ENCODE assay signal across 29 mouse cellular contexts in genomic region chr12:28365304-28365703, GRCm38 (mm10).
DNase-seq lines count a peak whose midpoint lies in the region; ATAC-seq and TF ChIP-seq lines count a peak whose summit lies in the region.
"Had no signal": no experiment of that assay in that cellular context is flagged by ENCODE, and none has a peak within 500 bp of the region (broad histone marks: within the 10 kb centered on the region; RNA-seq: fewer than 3 reads in every experiment).

No protein-coding gene starts in this region.

- H3K4me2 ChIP-seq in limb, embryonic 13.5 days (replicated peaks), result no peak overlapping the region
- no peak overlapping the region for H3K4me2 ChIP-seq in stomach, embryonic 15.5 days
- no peak overlapping the region for H3K4me2 ChIP-seq in stomach, postnatal 0 days (replicated peaks; ENCODE audit: low read depth)
- H3K4me2 ChIP-seq in embryonic facial prominence, embryonic 13.5 days, result no peak overlapping the region
- H3K4me2 ChIP-seq: hindbrain, embryonic 15.5 days; liver, embryonic 13.5 days; midbrain, embryonic 15.5 days had no signal

- H3K27ac ChIP-seq in limb, embryonic 13.5 days, result no peak overlapping the region
- no peak overlapping the region for H3K27ac ChIP-seq in limb, embryonic 10.5 days
- H3K27ac ChIP-seq in stomach, embryonic 15.5 days, result 0 out of 2 replicates have a peak overlapping the region, but pooled peaks have one; percentile 4
- H3K27ac ChIP-seq in stomach, postnatal 0 days (replicated peaks), result no peak overlapping the region
- 0 out of 2 replicates have a peak overlapping the region, but pooled peaks have one; percentile 39 for H3K27ac ChIP-seq in embryonic facial prominence, embryonic 13.5 days
- H3K27ac ChIP-seq in heart, embryonic 10.5 days, result no peak overlapping the region
- H3K27ac ChIP-seq: gastrocnemius, adult 2 months; heart, adult 2 months; hindbrain, embryonic 10.5 days; hindbrain, embryonic 15.5 days; liver, embryonic 13.5 days; midbrain, embryonic 10.5 days; midbrain, embryonic 15.5 days had no signal

- H3K27me3 ChIP-seq in limb, embryonic 13.5 days, result no peaks in the 10 kb centered on the region
- H3K27me3 ChIP-seq in limb, embryonic 10.5 days (ENCODE audit: low read depth, poor library complexity, severe bottlenecking), result no peaks in the 10 kb centered on the region
- H3K27me3 ChIP-seq in stomach, embryonic 15.5 days (replicated peaks), result no peaks in the 10 kb centered on the region
- no peaks in the 10 kb centered on the region for H3K27me3 ChIP-seq in stomach, postnatal 0 days (ENCODE audit: control insufficient read depth, insufficient read depth, low read length)
- H3K27me3 ChIP-seq in embryonic facial prominence, embryonic 13.5 days, result no peaks in the 10 kb centered on the region
- H3K27me3 ChIP-seq in heart, embryonic 10.5 days (ENCODE audit: insufficient read depth, poor library complexity, severe bottlenecking), result no peaks in the 10 kb centered on the region
- H3K27me3 ChIP-seq: hindbrain, embryonic 15.5 days; liver, embryonic 13.5 days; midbrain, embryonic 15.5 days had no signal

- H3K4me3 ChIP-seq in limb, embryonic 13.5 days, result no peak overlapping the region
- H3K4me3 ChIP-seq in limb, embryonic 10.5 days, result no peak overlapping the region
- H3K4me3 ChIP-seq in stomach, embryonic 15.5 days (replicated peaks), result no peak overlapping the region
- H3K4me3 ChIP-seq in stomach, postnatal 0 days (ENCODE audit: low read depth, low read length), result no peak overlapping the region
- H3K4me3 ChIP-seq in embryonic facial prominence, embryonic 13.5 days, result no peak overlapping the region
- H3K4me3 ChIP-seq in heart, embryonic 10.5 days, result no peak overlapping the region
- H3K4me3 ChIP-seq: gastrocnemius, adult 2 months; heart, adult 2 months; hindbrain, embryonic 10.5 days; hindbrain, embryonic 15.5 days; liver, embryonic 13.5 days; midbrain, embryonic 10.5 days; midbrain, embryonic 15.5 days had no signal

- DNase-seq in limb, embryonic 10.5 days (ENCODE audit: low spot score), result no peak
- DNase-seq in stomach, postnatal 0 days (ENCODE audit: low spot score), result no peak
- no peak for DNase-seq in heart, embryonic 10.5 days (ENCODE audit: low spot score)
- DNase-seq: adrenal gland, adult 2 months; adrenal gland, postnatal 36 days; B cell, adult 2 months; cerebellum, adult 18-20 months; cerebellum, postnatal 25 days; gastrocnemius, adult 2 months; heart, adult 2 months; heart, postnatal 14 days; kidney, adult 11 months; kidney, postnatal 25 days; liver, embryonic 13.5 days; lung, adult 2 months; right cerebral cortex, adult 18-20 months; spleen, adult 18-20 months; thymus, postnatal 4 days had no signal

- 40% methylated on average over 2 of the region's 2 CpGs for WGBS in limb, embryonic 13.5 days
- WGBS in limb, embryonic 10.5 days, result 65% methylated on average over 2 of the region's 2 CpGs
- WGBS in stomach, embryonic 15.5 days, result 36% methylated on average over 2 of the region's 2 CpGs
- WGBS in stomach, postnatal 0 days, result 53% methylated on average over 2 of the region's 2 CpGs
- WGBS in embryonic facial prominence, embryonic 13.5 days, result 28% methylated on average over 2 of the region's 2 CpGs
- WGBS in heart, embryonic 10.5 days, result 75% methylated on average over 2 of the region's 2 CpGs

- TF ChIP-seq EP300 in stomach, postnatal 0 days (optimal IDR thresholded peaks at IDR 0.05), result no peak

- no peak for TF ChIP-seq CTCF in stomach, postnatal 0 days (IDR thresholded peaks at IDR 0.05; ENCODE audit: low read depth)

- H3K9ac ChIP-seq in limb, embryonic 13.5 days, result no peak overlapping the region
- H3K9ac ChIP-seq in stomach, embryonic 15.5 days, result no peak overlapping the region
- no peak overlapping the region for H3K9ac ChIP-seq in stomach, postnatal 0 days (ENCODE audit: low read length)
- H3K9ac ChIP-seq in embryonic facial prominence, embryonic 13.5 days, result no peak overlapping the region
- H3K9ac ChIP-seq: hindbrain, embryonic 15.5 days; liver, embryonic 13.5 days; midbrain, embryonic 15.5 days had no signal

- peaks cover 22% of the 10 kb centered on the region for H3K4me1 ChIP-seq in limb, embryonic 13.5 days
- peaks cover 12% of the 10 kb centered on the region for H3K4me1 ChIP-seq in limb, embryonic 10.5 days
- H3K4me1 ChIP-seq in stomach, embryonic 15.5 days, result no peaks in the 10 kb centered on the region
- H3K4me1 ChIP-seq in stomach, postnatal 0 days (replicated peaks; ENCODE audit: control insufficient read depth, insufficient read depth), result no peaks in the 10 kb centered on the region
- peaks cover 15% of the 10 kb centered on the region for H3K4me1 ChIP-seq in embryonic facial prominence, embryonic 13.5 days
- no peaks in the 10 kb centered on the region for H3K4me1 ChIP-seq in heart, embryonic 10.5 days
- H3K4me1 ChIP-seq: hindbrain, embryonic 10.5 days; hindbrain, embryonic 15.5 days; liver, embryonic 13.5 days; midbrain, embryonic 10.5 days; midbrain, embryonic 15.5 days had no signal

- ATAC-seq in limb, embryonic 13.5 days (ENCODE audit: low FRiP score, low read depth), result peak; percentile 67; the same call in 1 of the 2 replicates
- ATAC-seq in stomach, embryonic 15.5 days (ENCODE audit: insufficient read depth, low FRiP score, low read depth), result no peak
- ATAC-seq in stomach, postnatal 0 days (ENCODE audit: low FRiP score, low TSS enrichment), result no peak
- ATAC-seq in embryonic facial prominence, embryonic 13.5 days (ENCODE audit: insufficient number of reproducible peaks, insufficient read depth, low FRiP score, low TSS enrichment, low read depth), result no peak
- ATAC-seq in megakaryocyte progenitor cell, adult 5-6 weeks (replicated peaks; ENCODE audit: poor library complexity), result no peak
- ATAC-seq: activated CD4-positive, CD25-positive, alpha-beta regulatory T cell, adult 4 months; forebrain, embryonic 14.5 days; inflammation-experienced regulatory T-cells, adult 6 months; midbrain, embryonic 15.5 days had no signal

- no peaks in the 10 kb centered on the region for H3K9me3 ChIP-seq in limb, embryonic 13.5 days
- H3K9me3 ChIP-seq in limb, embryonic 10.5 days (replicated peaks), result no peaks in the 10 kb centered on the region
- no peaks in the 10 kb centered on the region for H3K9me3 ChIP-seq in stomach, embryonic 15.5 days
- no peaks in the 10 kb centered on the region for H3K9me3 ChIP-seq in stomach, postnatal 0 days (ENCODE audit: control insufficient read depth, low read length)
- no peaks in the 10 kb centered on the region for H3K9me3 ChIP-seq in embryonic facial prominence, embryonic 13.5 days
- H3K9me3 ChIP-seq in heart, embryonic 10.5 days, result no peaks in the 10 kb centered on the region
- H3K9me3 ChIP-seq: hindbrain, embryonic 10.5 days; hindbrain, embryonic 15.5 days; liver, embryonic 13.5 days; midbrain, embryonic 10.5 days; midbrain, embryonic 15.5 days had no signal

- no peaks in the 10 kb centered on the region for H3K36me3 ChIP-seq in limb, embryonic 13.5 days
- no peaks in the 10 kb centered on the region for H3K36me3 ChIP-seq in limb, embryonic 10.5 days
- no peaks in the 10 kb centered on the region for H3K36me3 ChIP-seq in stomach, embryonic 15.5 days
- H3K36me3 ChIP-seq in stomach, postnatal 0 days (ENCODE audit: control insufficient read depth, insufficient read depth, low read length), result no peaks in the 10 kb centered on the region
- H3K36me3 ChIP-seq in embryonic facial prominence, embryonic 13.5 days, result no peaks in the 10 kb centered on the region
- no peaks in the 10 kb centered on the region for H3K36me3 ChIP-seq in heart, embryonic 10.5 days
- H3K36me3 ChIP-seq: hindbrain, embryonic 10.5 days; hindbrain, embryonic 15.5 days; liver, embryonic 13.5 days; midbrain, embryonic 10.5 days; midbrain, embryonic 15.5 days had no signal

Comparison
In these comparisons a context has a peak if more than half of its experiments do, and no peak if none do; other contexts are left out.
1. H3K27ac ChIP-seq: peak in stomach, embryonic 15.5 days (single experiment) and embryonic facial prominence, embryonic 13.5 days (single experiment); none in limb, embryonic 13.5 days (single experiment), limb, embryonic 10.5 days (single experiment), stomach, postnatal 0 days (single experiment) and heart, embryonic 10.5 days (single experiment).